Mouse (Mus musculus): ENCODE data around the gene D630045J12Rik. TPM values are rescaled to one million over a fixed set of nuclear protein-coding genes. Genes with fewer than 3 reads are reported as not detected.

Gene D630045J12Rik
- polyA plus RNA-seq (2015; fragmentation: Nextera tagmentation; extraction: Ambion mirVana), result 15.2 and 16.9 TPM in 2 replicates

- under 1% methylated on average over 92 of the region's 118 CpGs for WGBS
- ATAC-seq (ENCODE audit: low FRiP score, low read depth), result peak; percentile 94
- Histone ChIP-seq H3K27me3 (no peaks in the 10 kb centered on the region), H3K9ac (peak within 1 kb of the TSS; percentile 92), H3K36me3 (no peaks in the 10 kb centered on the region), H3K9me3 (no peaks in the 10 kb centered on the region), H3K4me2 (peak within 1 kb of the TSS; percentile 71), H3K27ac (replicated peaks) (peak within 1 kb of the TSS; percentile 95), H3K4me1 (replicated peaks) (peaks cover 44% of the 10 kb centered on the region), H3K4me3 (peak within 1 kb of the TSS; percentile 74)
These were observed at the start of gene D630045J12Rik for GRCm38 (mm10) chr6:38253736-38254641. D630045J12Rik (minus strand) TSS chr6:38254009.

- ATAC-seq (ENCODE audit: low FRiP score, low read depth), result peak; percentile 96
- WGBS, result under 1% methylated on average over 53 of the region's 70 CpGs
- Histone ChIP-seq H3K9ac (peak within 1 kb of the TSS; percentile 83), H3K4me2 (peak within 1 kb of the TSS; percentile 55), H3K9me3 (no peaks in the 10 kb centered on the region), H3K27me3 (no peaks in the 10 kb centered on the region), H3K4me3 (peak within 1 kb of the TSS; percentile 71), H3K4me1 (replicated peaks) (peaks cover 16% of the 10 kb centered on the region), H3K27ac (replicated peaks) (peak within 1 kb of the TSS; percentile 93), H3K36me3 (peaks cover 14% of the 10 kb centered on the region)
These were observed 45.1 kb upstream of the D630045J12Rik start, which contains the start of gene Zc3hav1l for GRCm38 (mm10) chr6:38298761-38299401. Zc3hav1l (minus strand) TSS chr6:38299259.

GRCm38 (mm10) chr6:38298246-38298635, 44.4 kb upstream of the D630045J12Rik start:
- H3K36me3 ChIP-seq, result peaks cover 14% of the 10 kb centered on the region
- H3K9me3 ChIP-seq, result no peaks in the 10 kb centered on the region
- peak overlapping the region; percentile 71 for H3K4me3 ChIP-seq
- peaks cover 16% of the 10 kb centered on the region for H3K4me1 ChIP-seq (replicated peaks)
- H3K27me3 ChIP-seq, result no peaks in the 10 kb centered on the region
- ATAC-seq (ENCODE audit: low FRiP score, low read depth), result 0 out of 2 replicates have a peak, but pooled peaks have one; percentile 27
- WGBS, result under 1% methylated on average over 10 of the region's 10 CpGs
- peak overlapping the region; percentile 93 for H3K27ac ChIP-seq (replicated peaks)
- H3K9ac ChIP-seq, result peak overlapping the region; percentile 83
- H3K4me2 ChIP-seq, result peak overlapping the region; percentile 55

GRCm38 (mm10) chr6:38297580-38298245, 43.9 kb upstream of the D630045J12Rik start:
- peak overlapping the region; percentile 55 for H3K4me2 ChIP-seq
- ATAC-seq (ENCODE audit: low FRiP score, low read depth), result no peak
- no peaks in the 10 kb centered on the region for H3K27me3 ChIP-seq
- peaks cover 16% of the 10 kb centered on the region for H3K4me1 ChIP-seq (replicated peaks)
- H3K9me3 ChIP-seq, result no peaks in the 10 kb centered on the region
- H3K4me3 ChIP-seq, result peak overlapping the region; percentile 71
- WGBS, result 43% methylated on average over 12 of the region's 12 CpGs
- H3K36me3 ChIP-seq, result peaks cover 16% of the 10 kb centered on the region
- peak overlapping the region; percentile 83 for H3K9ac ChIP-seq
- peak overlapping the region; percentile 93 for H3K27ac ChIP-seq (replicated peaks)

- no peak overlapping the region for H3K4me2 ChIP-seq
- no peak overlapping the region for H3K27ac ChIP-seq (replicated peaks)
- 59% methylated on average over 3 of the region's 3 CpGs for WGBS
- peaks cover 29% of the 10 kb centered on the region for H3K36me3 ChIP-seq
- H3K4me3 ChIP-seq, result no peak overlapping the region
- H3K9me3 ChIP-seq, result no peaks in the 10 kb centered on the region
- H3K9ac ChIP-seq, result no peak overlapping the region
- peaks cover 7% of the 10 kb centered on the region for H3K4me1 ChIP-seq (replicated peaks)
- no peak for ATAC-seq (ENCODE audit: low FRiP score, low read depth)
- H3K27me3 ChIP-seq, result no peaks in the 10 kb centered on the region
These were observed 39.9 kb upstream of the D630045J12Rik start for GRCm38 (mm10) chr6:38293708-38294107.

GRCm38 (mm10) chr6:38292871-38293646, 39.2 kb upstream of the D630045J12Rik start:
- peaks cover 29% of the 10 kb centered on the region for H3K36me3 ChIP-seq
- peaks cover 5% of the 10 kb centered on the region for H3K4me1 ChIP-seq (replicated peaks)
- H3K9me3 ChIP-seq, result no peaks in the 10 kb centered on the region
- no peak overlapping the region for H3K4me2 ChIP-seq
- no peak overlapping the region for H3K9ac ChIP-seq
- no peak overlapping the region for H3K27ac ChIP-seq (replicated peaks)
- no peak for ATAC-seq (ENCODE audit: low FRiP score, low read depth)
- no peak overlapping the region for H3K4me3 ChIP-seq
- 51% methylated on average over 11 of the region's 11 CpGs for WGBS
- no peaks in the 10 kb centered on the region for H3K27me3 ChIP-seq

- Histone ChIP-seq H3K4me2 (no peak overlapping the region), H3K4me3 (no peak overlapping the region), H3K9me3 (no peaks in the 10 kb centered on the region), H3K27ac (replicated peaks) (no peak overlapping the region), H3K36me3 (peaks cover 36% of the 10 kb centered on the region), H3K9ac (no peak overlapping the region), H3K4me1 (replicated peaks) (no peaks in the 10 kb centered on the region), H3K27me3 (no peaks in the 10 kb centered on the region)
- ATAC-seq (ENCODE audit: low FRiP score, low read depth), result no peak
- whole genome bisulfite sequencing, result 98% methylated on average over 19 of the region's 19 CpGs
These were observed 30.6 kb upstream of the D630045J12Rik start for GRCm38 (mm10) chr6:38284422-38284821.

- WGBS, result 70% methylated on average over 7 of the region's 7 CpGs
- Histone ChIP-seq H3K27me3 (no peaks in the 10 kb centered on the region), H3K36me3 (no peaks in the 10 kb centered on the region), H3K4me2 (no peak overlapping the region), H3K27ac (replicated peaks) (no peak overlapping the region), H3K9me3 (no peaks in the 10 kb centered on the region), H3K4me1 (replicated peaks) (no peaks in the 10 kb centered on the region), H3K4me3 (no peak overlapping the region), H3K9ac (no peak overlapping the region)
- ATAC-seq (ENCODE audit: low FRiP score, low read depth), result no peak
These were observed 10.7 kb upstream of the D630045J12Rik start for GRCm38 (mm10) chr6:38264466-38264865.

GRCm38 (mm10) chr6:38263393-38264159, 9.8 kb upstream of the D630045J12Rik start:
- no peak overlapping the region for H3K27ac ChIP-seq (replicated peaks)
- H3K9ac ChIP-seq, result no peak overlapping the region
- no peaks in the 10 kb centered on the region for H3K4me1 ChIP-seq (replicated peaks)
- H3K4me3 ChIP-seq, result no peak overlapping the region
- ATAC-seq (ENCODE audit: low FRiP score, low read depth), result no peak
- no peaks in the 10 kb centered on the region for H3K36me3 ChIP-seq
- no peaks in the 10 kb centered on the region for H3K27me3 ChIP-seq
- 77% methylated on average over 5 of the region's 5 CpGs for WGBS
- no peaks in the 10 kb centered on the region for H3K9me3 ChIP-seq
- H3K4me2 ChIP-seq, result no peak overlapping the region

GRCm38 (mm10) chr6:38261877-38262276, 8.1 kb upstream of the D630045J12Rik start:
- no peaks in the 10 kb centered on the region for H3K27me3 ChIP-seq
- 74% methylated on average over 4 of the region's 4 CpGs for WGBS
- H3K36me3 ChIP-seq, result no peaks in the 10 kb centered on the region
- no peak for ATAC-seq (ENCODE audit: low FRiP score, low read depth)
- H3K4me3 ChIP-seq, result no peak overlapping the region
- no peak overlapping the region for H3K9ac ChIP-seq
- H3K9me3 ChIP-seq, result no peaks in the 10 kb centered on the region
- no peak overlapping the region for H3K4me2 ChIP-seq
- H3K27ac ChIP-seq (replicated peaks), result no peak overlapping the region
- no peaks in the 10 kb centered on the region for H3K4me1 ChIP-seq (replicated peaks)

- ATAC-seq (ENCODE audit: low FRiP score, low read depth), result no peak
- Histone ChIP-seq H3K9me3 (no peaks in the 10 kb centered on the region), H3K27me3 (no peaks in the 10 kb centered on the region), H3K4me1 (replicated peaks) (peaks cover 11% of the 10 kb centered on the region), H3K4me2 (no peak overlapping the region), H3K36me3 (no peaks in the 10 kb centered on the region), H3K9ac (no peak overlapping the region), H3K4me3 (no peak overlapping the region), H3K27ac (replicated peaks) (no peak overlapping the region)
- WGBS, result 98% methylated on average over 8 of the region's 8 CpGs
These were observed 3.7 kb upstream of the D630045J12Rik start for GRCm38 (mm10) chr6:38257506-38257905.
